In the genomic region with DNA sequence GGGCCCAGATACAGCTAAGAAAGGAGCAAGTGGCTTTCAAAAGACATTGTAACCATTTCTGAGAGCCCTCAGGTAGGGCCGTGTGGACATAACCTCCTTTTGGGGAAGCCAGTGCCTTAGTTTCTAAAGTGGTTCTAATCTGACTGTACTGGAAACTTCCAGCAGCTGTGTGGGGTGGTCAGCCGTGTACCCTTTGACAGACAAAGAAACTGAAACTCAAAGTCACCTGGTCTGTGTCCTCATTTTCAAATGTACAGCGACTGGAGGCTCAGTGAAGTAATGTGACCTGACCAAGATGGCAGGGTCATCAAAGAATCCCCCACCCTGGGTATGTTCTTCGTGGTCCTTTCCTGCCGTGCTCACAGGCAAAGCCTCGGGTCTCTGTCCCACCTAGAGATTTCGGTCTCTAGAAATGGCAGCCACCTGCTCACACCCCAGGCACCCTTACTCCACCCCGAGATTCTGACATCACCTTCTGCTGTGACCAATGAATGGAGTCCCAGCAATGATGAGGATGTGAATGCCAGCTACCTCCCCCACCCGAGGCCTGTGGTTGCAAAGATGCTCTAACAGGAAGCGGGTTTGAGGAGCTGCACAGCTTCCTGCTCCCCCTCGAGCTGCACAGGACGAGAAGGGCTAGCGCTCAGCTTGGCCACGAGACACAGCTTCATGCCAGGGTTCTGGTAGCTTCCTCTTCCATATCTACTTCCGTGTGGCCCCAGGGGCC, we compare ENCODE assay signal across 8 mouse cellular contexts. TPM values are rescaled to one million over a fixed set of nuclear protein-coding genes. Genes with fewer than 3 reads are reported as not detected.
DNase-seq lines count a peak whose midpoint lies in the region; ATAC-seq lines count a peak whose summit lies in the region.
"Had no signal": no experiment of that assay in that cellular context is flagged by ENCODE, and none has a peak within 500 bp of the region (broad histone marks: within the 10 kb centered on the region; RNA-seq: fewer than 3 reads in every experiment).

A gene (plus strand): TSS at position 579 of the 727 bp plus-strand sequence.

- DNase-seq in right cerebral cortex, postnatal 14 days = peak; percentile 25
- DNase-seq in right cerebral cortex, adult 2 months (ENCODE audit: low spot score in 2 of 2) = no peak
- peak; percentile 44 for DNase-seq in liver, embryonic 13.5 days
- DNase-seq in spleen, adult 12 weeks (ENCODE audit: low spot score) = peak; percentile 78
- DNase-seq in testis, postnatal 10 days (ENCODE audit: low spot score) = no peak
- no peak for DNase-seq in layer of hippocampus, adult 18-20 months (ENCODE audit: low spot score in 2 of 2)

- H3K9me3 ChIP-seq in liver, embryonic 13.5 days (replicated peaks) = no peaks in the 10 kb centered on the region
- H3K9me3 ChIP-seq: neural tube, embryonic 12.5 days had no signal

- H3K4me3 ChIP-seq in liver, embryonic 13.5 days (replicated peaks) = peak within 1 kb of the TSS; percentile 45
- H3K4me3 ChIP-seq: neural tube, embryonic 12.5 days had no signal

- H3K4me1 ChIP-seq in liver, embryonic 13.5 days (replicated peaks) = peaks cover 18% of the 10 kb centered on the region
- H3K4me1 ChIP-seq: neural tube, embryonic 12.5 days had no signal

- peak within 1 kb of the TSS; percentile 62 for H3K4me2 ChIP-seq in liver, embryonic 13.5 days
- H3K4me2 ChIP-seq: neural tube, embryonic 12.5 days had no signal

- no peaks in the 10 kb centered on the region for H3K27me3 ChIP-seq in liver, embryonic 13.5 days
- H3K27me3 ChIP-seq: neural tube, embryonic 12.5 days had no signal

- peak within 1 kb of the TSS; percentile 36 for H3K9ac ChIP-seq in liver, embryonic 13.5 days
- H3K9ac ChIP-seq: neural tube, embryonic 12.5 days had no signal

- H3K27ac ChIP-seq in liver, embryonic 13.5 days = peak within 1 kb of the TSS; percentile 61
- H3K27ac ChIP-seq: neural tube, embryonic 12.5 days had no signal

- ATAC-seq in erythroblast, adult 5-6 weeks (replicated peaks; ENCODE audit: low FRiP score, poor library complexity, severe bottlenecking) = no peak
- peak; percentile 62 for ATAC-seq in liver, embryonic 13.5 days (ENCODE audit: low read depth)

- WGBS in liver, embryonic 13.5 days (ENCODE audit: insufficient replicate concordance) = 22% methylated on average over 15 of the region's 15 CpGs

- no peaks in the 10 kb centered on the region for H3K36me3 ChIP-seq in liver, embryonic 13.5 days
- H3K36me3 ChIP-seq: neural tube, embryonic 12.5 days had no signal

RNA-seq across cellular contexts. Expression of the gene that starts here (rescaled TPM):
- 20.1 and 21.1 TPM in 2 replicates for total RNA-seq in erythroblast, adult 5-6 weeks (2015; ENCODE audit: low replicate concordance)
- total RNA-seq in erythroblast, adult 5-6 weeks (2017; ENCODE audit: low replicate concordance) = 25.9 and 26.9 TPM in 2 replicates
- polyA plus RNA-seq in liver, embryonic 13.5 days (2015; fragmentation: Nextera tagmentation; extraction: Ambion mirVana) = 3.3 and 3.8 TPM in 2 replicates
- 1 to 10 TPM; 1.9 TPM for total RNA-seq in layer of hippocampus, adult 18-20 months (2021)

Comparison
In these comparisons a context has a peak if more than half of its experiments do, and no peak if none do; other contexts are left out.
1. RNA of the gene that starts here (total RNA-seq): 20.1 to 26.9 TPM in erythroblast, adult 5-6 weeks; 1.9 TPM in layer of hippocampus, adult 18-20 months; every median in the first group is over 4 times any median in the second.
2. DNase-seq: peak in right cerebral cortex, postnatal 14 days (single experiment), liver, embryonic 13.5 days (single experiment) and spleen, adult 12 weeks (single experiment); none in right cerebral cortex, adult 2 months (0 of 2), testis, postnatal 10 days (single experiment) and layer of hippocampus, adult 18-20 months (0 of 2).